Mouse (Mus musculus): ENCODE measurements around the gene Abhd17a. TPM values are rescaled to one million over a fixed set of nuclear protein-coding genes. Genes with fewer than 3 reads are reported as not detected.

Gene Abhd17a
- polyA plus RNA-seq, 2 experiments = 41.2 to 55.0 TPM

GRCm38 (mm10) chr10:80568876-80569275 lies 21.3 kb downstream of the Abhd17a start:
- peaks cover 19% of the 10 kb centered on the region for H3K36me3 ChIP-seq (replicated peaks; ENCODE audit: control insufficient read depth, insufficient read depth, low read depth)
- no peaks in the 10 kb centered on the region for H3K9me3 ChIP-seq (ENCODE audit: control insufficient read depth, low read length)
- WGBS (ENCODE audit: insufficient replicate concordance) = 93% methylated on average over 29 of the region's 29 CpGs
- no peaks in the 10 kb centered on the region for H3K27me3 ChIP-seq (ENCODE audit: control insufficient read depth, insufficient read depth, low read length)
- TF ChIP-seq CTCF (IDR thresholded peaks at IDR 0.05; ENCODE audit: low read depth) (no peak), EP300 (IDR thresholded peaks at IDR 0.05; ENCODE audit: low read depth) (no peak)
- H3K27ac ChIP-seq = peak overlapping the region; percentile 67
- no peak for DNase-seq (ENCODE audit: low read depth in 3 of 3, low spot score in 3 of 3)
- peaks cover 38 to 43% of the 10 kb centered on the region in 2 experiments for H3K4me1 ChIP-seq (replicated peaks; ENCODE audit: control insufficient read depth in 2 of 2, insufficient read depth in 2 of 2, low read length in 1 of 2)
- peak overlapping the region; percentile 77 for H3K4me2 ChIP-seq (ENCODE audit: low read depth)
- peak overlapping the region in 1 of 2 experiments; percentile 69; a peak in 1 of 4 replicates for H3K4me3 ChIP-seq (ENCODE audit: insufficient read depth in 1 of 2, low read depth in 2 of 2, low read length in 2 of 2)
- peak overlapping the region; percentile 59; the same call in 1 of the 2 replicates for H3K9ac ChIP-seq (replicated peaks)
- no peak for ATAC-seq (ENCODE audit: insufficient read depth)

GRCm38 (mm10) chr10:80566375-80567092 lies 23.6 kb downstream of the Abhd17a start:
- 36% methylated on average over 17 of the region's 17 CpGs for WGBS (ENCODE audit: insufficient replicate concordance)
- no peak overlapping the region for H3K27ac ChIP-seq
- peaks cover 21 to 22% of the 10 kb centered on the region in 2 experiments for H3K4me1 ChIP-seq (replicated peaks; ENCODE audit: control insufficient read depth in 2 of 2, insufficient read depth in 2 of 2, low read length in 1 of 2)
- H3K36me3 ChIP-seq (replicated peaks; ENCODE audit: control insufficient read depth, insufficient read depth, low read depth) = peaks cover 19% of the 10 kb centered on the region
- no peak for TF ChIP-seq EP300 (IDR thresholded peaks at IDR 0.05; ENCODE audit: low read depth)
- TF ChIP-seq CTCF (IDR thresholded peaks at IDR 0.05; ENCODE audit: low read depth) = peak; percentile 99
- no peak overlapping the region for H3K4me3 ChIP-seq (ENCODE audit: insufficient read depth in 1 of 2, low read depth in 2 of 2, low read length in 2 of 2)
- ATAC-seq (ENCODE audit: insufficient read depth) (peak; percentile 13), DNase-seq (ENCODE audit: low read depth in 3 of 3, low spot score in 3 of 3) (peak in 1 of 3 experiments; percentile 68)
- H3K4me2 ChIP-seq (ENCODE audit: low read depth) = no peak overlapping the region
- H3K27me3 ChIP-seq (ENCODE audit: control insufficient read depth, insufficient read depth, low read length) = no peaks in the 10 kb centered on the region
- no peak overlapping the region for H3K9ac ChIP-seq (replicated peaks)
- no peaks in the 10 kb centered on the region for H3K9me3 ChIP-seq (ENCODE audit: control insufficient read depth, low read length)

- H3K9ac ChIP-seq (replicated peaks) = peak within 1 kb of the TSS; percentile 92
- H3K27ac ChIP-seq = peak within 1 kb of the TSS; percentile 78
- TF ChIP-seq EP300 (IDR thresholded peaks at IDR 0.05; ENCODE audit: low read depth) (peak; percentile 59), CTCF (IDR thresholded peaks at IDR 0.05; ENCODE audit: low read depth) (peak; percentile 94)
- no peaks in the 10 kb centered on the region for H3K27me3 ChIP-seq (ENCODE audit: control insufficient read depth, insufficient read depth, low read length)
- peak within 1 kb of the TSS; percentile 81 to 100 for H3K4me3 ChIP-seq (ENCODE audit: insufficient read depth in 1 of 2, low read depth in 2 of 2, low read length in 2 of 2)
- ATAC-seq (ENCODE audit: insufficient read depth) = peak; percentile 84
- H3K4me1 ChIP-seq (replicated peaks; ENCODE audit: control insufficient read depth in 2 of 2, insufficient read depth in 2 of 2, low read length in 1 of 2) = peaks cover 5 to 26% of the 10 kb centered on the region in 2 experiments
- DNase-seq (ENCODE audit: low read depth in 3 of 3, low spot score in 3 of 3) = peak; percentile 89 to 92 (median 90)
- no peaks in the 10 kb centered on the region for H3K9me3 ChIP-seq (ENCODE audit: control insufficient read depth, low read length)
- peaks cover 5% of the 10 kb centered on the region for H3K36me3 ChIP-seq (replicated peaks; ENCODE audit: control insufficient read depth, insufficient read depth, low read depth)
- peak within 1 kb of the TSS; percentile 85 for H3K4me2 ChIP-seq (ENCODE audit: low read depth)
- WGBS (ENCODE audit: insufficient replicate concordance) = under 1% methylated on average over 72 of the region's 72 CpGs
These were observed 28.8 kb downstream of the Abhd17a start, which contains the start of gene Rexo1 for GRCm38 (mm10) chr10:80561116-80561944. Rexo1 (minus strand) TSS chr10:80561560.

- DNase-seq (ENCODE audit: low read depth in 3 of 3, low spot score in 3 of 3) (no peak), ATAC-seq (ENCODE audit: insufficient read depth) (no peak)
- under 1% methylated on average over 13 of the region's 13 CpGs for WGBS (ENCODE audit: insufficient replicate concordance)
- Histone ChIP-seq H3K4me3 (ENCODE audit: insufficient read depth in 1 of 2, low read depth in 2 of 2, low read length in 2 of 2) (peak overlapping the region; percentile 81 to 100), H3K9me3 (ENCODE audit: control insufficient read depth, low read length) (no peaks in the 10 kb centered on the region), H3K27me3 (ENCODE audit: control insufficient read depth, insufficient read depth, low read length) (no peaks in the 10 kb centered on the region), H3K27ac (peak overlapping the region; percentile 78), H3K36me3 (replicated peaks; ENCODE audit: control insufficient read depth, insufficient read depth, low read depth) (peaks cover 3% of the 10 kb centered on the region), H3K4me2 (ENCODE audit: low read depth) (peak overlapping the region; percentile 85), H3K9ac (replicated peaks) (peak overlapping the region; percentile 92), H3K4me1 (replicated peaks; ENCODE audit: control insufficient read depth in 2 of 2, insufficient read depth in 2 of 2, low read length in 1 of 2) (peaks cover 5 to 26% of the 10 kb centered on the region in 2 experiments)
- TF ChIP-seq CTCF (IDR thresholded peaks at IDR 0.05; ENCODE audit: low read depth) = no peak
- no peak for TF ChIP-seq EP300 (IDR thresholded peaks at IDR 0.05; ENCODE audit: low read depth)
These were observed 29.5 kb downstream of the Abhd17a start for GRCm38 (mm10) chr10:80560621-80561020.
